Mouse (Mus musculus) liver, adult 2 months (tissue): Measurements from ENCODE around the gene Cpsf4.

Experiments used
- CTCF ChIP-seq: fragments of 200-500 bp; IDR thresholded peaks from 2 replicates; pipeline ENCODE4 v1.5.1; 2011; ENCODE audit warnings: low read depth, low read length, control low read depth
- POLR2A ChIP-seq: fragments of 200-500 bp; IDR thresholded peaks from 2 replicates; pipeline ENCODE4 v1.6.1; 2011; ENCODE audit warnings: low read length, control low read depth; ENCODE audit not compliant: insufficient read depth; ENCODE audit errors: extremely low read depth

DNA sequence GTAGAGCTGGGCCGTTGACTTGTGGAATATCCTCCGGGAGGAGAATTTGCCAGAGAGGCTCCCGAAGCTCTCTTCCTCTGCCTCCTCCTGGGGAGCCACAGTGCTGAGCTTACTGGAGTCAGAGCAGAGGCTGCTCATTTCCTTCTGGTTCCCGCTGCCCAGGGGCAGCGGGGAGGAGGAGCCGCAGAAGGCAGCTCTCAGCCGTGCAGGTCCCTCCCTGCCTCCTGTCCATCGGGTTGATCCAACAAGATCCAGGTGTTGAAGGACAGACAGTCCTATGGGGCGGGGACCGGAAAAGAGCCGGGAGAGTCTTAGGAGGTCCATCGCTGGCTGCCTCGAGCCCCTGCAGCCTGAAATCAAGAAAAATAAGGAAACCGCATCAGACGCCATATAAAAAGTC lies 1.8 kb upstream of the Cpsf4 start:
- TF ChIP-seq CTCF (no peak), POLR2A (no peak)
